Mouse (Mus musculus) cortical plate, adult 2 months (tissue): ENCODE data around the gene Dnajb12.

Experiments
- CTCF ChIP-seq: fragments of 200-500 bp; IDR thresholded peaks from 2 replicates; pipeline ENCODE4 v1.5.1; 2011; ENCODE audit warnings: mild to moderate bottlenecking, control low read depth, low read length; ENCODE audit not compliant: insufficient read depth; ENCODE audit errors: extremely low read depth
- POLR2A ChIP-seq: fragments of 200-500 bp; IDR thresholded peaks from 2 replicates; pipeline ENCODE4 v1.6.1; 2011; ENCODE audit warnings: mild to moderate bottlenecking, low read length, control low read depth; ENCODE audit not compliant: insufficient read depth; ENCODE audit errors: extremely low read depth

DNA sequence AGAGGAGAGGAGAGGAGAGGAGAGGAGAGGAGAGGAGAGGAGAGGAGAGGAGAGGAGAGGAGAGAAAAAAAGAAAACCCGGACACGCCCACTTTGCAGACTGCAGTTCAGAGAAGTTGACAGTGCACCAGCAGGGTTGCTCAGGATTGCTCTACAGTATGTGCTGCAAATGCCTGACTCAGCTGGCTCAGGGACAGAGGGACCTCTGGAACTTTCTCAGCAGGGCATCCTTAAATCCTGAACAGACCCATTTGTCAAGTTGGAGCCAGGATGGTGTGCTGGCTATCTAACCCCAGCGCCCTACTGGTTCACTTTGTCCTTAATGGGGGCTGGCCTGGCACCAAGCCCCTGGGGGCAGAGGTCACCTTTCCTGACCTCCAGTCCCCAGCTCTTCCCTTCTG lies 54.7 kb downstream of the Dnajb12 start:
- no peak for TF ChIP-seq CTCF
- no peak for TF ChIP-seq POLR2A
